Mouse (Mus musculus): ENCODE data around the gene Zfc3h1. TPM values are rescaled to one million over a fixed set of nuclear protein-coding genes. Genes with fewer than 3 reads are reported as not detected.

Zfc3h1 gene
- 16.2 and 18.6 TPM in 2 replicates for polyA plus RNA-seq (2015; fragmentation: Nextera tagmentation; extraction: Ambion mirVana)

GRCm38 (mm10) chr10:115384221-115385017 lies at the start of gene Zfc3h1, which contains the start of gene Thap2:
Zfc3h1 (plus strand) TSS chr10:115384959.
Thap2 (minus strand) TSS chr10:115384443.
- H3K4me2 ChIP-seq, result peak within 1 kb of the TSS; percentile 59
- H3K9me3 ChIP-seq, result no peaks in the 10 kb centered on the region
- H3K4me1 ChIP-seq, result peaks cover 29% of the 10 kb centered on the region
- no peaks in the 10 kb centered on the region for H3K27me3 ChIP-seq
- 0% methylated on average over 65 of the region's 65 CpGs for WGBS
- ATAC-seq (ENCODE audit: borderline replicate concordance, extremely low read depth, low FRiP score, low TSS enrichment), result peak; percentile 98
- peak within 1 kb of the TSS; percentile 90 for H3K4me3 ChIP-seq
- peak within 1 kb of the TSS; percentile 93 for H3K9ac ChIP-seq
- H3K36me3 ChIP-seq, result 0 out of 2 replicates have a peak, but pooled peaks cover 3% of the 10 kb centered on the region
- peak within 1 kb of the TSS; percentile 99 for H3K27ac ChIP-seq

DNA sequence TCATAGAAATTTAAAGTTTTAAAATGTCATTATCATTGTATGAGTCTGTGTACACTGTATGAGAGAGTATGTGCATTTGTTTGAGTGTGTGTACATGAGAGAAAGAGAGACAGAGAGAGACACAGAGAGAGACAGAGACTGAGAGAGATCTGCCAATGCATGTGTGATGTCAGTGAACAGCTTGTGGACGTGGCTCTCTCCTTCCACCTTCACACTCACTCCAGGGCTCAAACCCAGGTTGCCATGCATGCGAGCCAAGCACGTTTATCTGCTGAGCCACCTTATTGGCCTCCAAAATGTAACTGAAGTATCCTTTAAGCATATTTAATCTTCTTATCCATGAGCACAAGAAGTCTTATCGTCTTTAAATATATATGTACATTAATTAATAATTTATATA lies 47.9 kb upstream of the Zfc3h1 start:
- Histone ChIP-seq H3K9me3 (no peaks in the 10 kb centered on the region), H3K36me3 (peaks cover 2% of the 10 kb centered on the region; the same call in 1 of the 2 replicates), H3K9ac (no peak overlapping the region), H3K4me1 (no peaks in the 10 kb centered on the region), H3K27ac (no peak overlapping the region), H3K4me2 (no peak overlapping the region), H3K27me3 (no peaks in the 10 kb centered on the region), H3K4me3 (no peak overlapping the region)
- ATAC-seq (ENCODE audit: borderline replicate concordance, extremely low read depth, low FRiP score, low TSS enrichment), result no peak
- WGBS, result 64% methylated on average over 4 of the region's 4 CpGs

- 85% methylated on average over 7 of the region's 7 CpGs for WGBS
- H3K9ac ChIP-seq, result no peak overlapping the region
- H3K27ac ChIP-seq, result no peak overlapping the region
- H3K36me3 ChIP-seq, result peaks cover 6% of the 10 kb centered on the region
- no peaks in the 10 kb centered on the region for H3K9me3 ChIP-seq
- H3K4me1 ChIP-seq, result no peaks in the 10 kb centered on the region
- H3K4me2 ChIP-seq, result no peak overlapping the region
- H3K4me3 ChIP-seq, result no peak overlapping the region
- no peaks in the 10 kb centered on the region for H3K27me3 ChIP-seq
- no peak for ATAC-seq (ENCODE audit: borderline replicate concordance, extremely low read depth, low FRiP score, low TSS enrichment)
Measured at GRCm38 (mm10) chr10:115339820-115340328, 44.9 kb upstream of the Zfc3h1 start.

DNA sequence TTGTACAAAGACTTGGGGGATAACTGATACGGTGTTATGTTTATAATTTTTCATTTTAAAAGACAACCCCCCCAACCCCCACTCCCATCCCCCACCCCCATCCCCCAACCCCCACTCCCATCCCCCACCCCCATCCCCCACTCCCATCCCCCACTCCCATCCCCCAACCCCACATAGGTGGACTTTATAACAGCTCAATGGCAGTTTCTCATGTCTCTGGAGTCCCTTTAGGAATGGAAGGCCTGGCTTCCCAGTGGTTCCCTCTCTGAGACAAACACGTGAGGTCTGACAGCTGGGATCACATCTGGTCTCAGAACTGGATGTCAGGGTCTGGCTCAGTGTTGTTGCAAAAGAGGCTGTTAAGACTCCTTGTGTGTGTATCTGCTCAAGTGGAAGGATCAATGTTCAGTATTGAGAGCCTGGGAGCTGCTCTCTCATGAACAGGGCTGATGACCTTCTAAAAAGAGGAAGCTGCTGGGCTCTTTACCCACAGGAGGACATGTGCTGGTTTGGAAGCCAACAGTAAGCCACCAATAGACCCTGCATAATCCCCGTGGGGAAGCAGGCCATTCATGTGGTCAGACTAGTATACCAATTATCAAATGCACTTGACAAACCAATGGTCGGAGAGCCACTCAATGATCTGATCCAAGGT lies 41.9 kb upstream of the Zfc3h1 start:
- Histone ChIP-seq H3K36me3 (peaks cover 6% of the 10 kb centered on the region), H3K27ac (no peak overlapping the region), H3K4me3 (no peak overlapping the region), H3K27me3 (no peaks in the 10 kb centered on the region), H3K4me1 (no peaks in the 10 kb centered on the region), H3K4me2 (no peak overlapping the region), H3K9me3 (no peaks in the 10 kb centered on the region), H3K9ac (no peak overlapping the region)
- WGBS, result 83% methylated on average over 4 of the region's 4 CpGs
- ATAC-seq (ENCODE audit: borderline replicate concordance, extremely low read depth, low FRiP score, low TSS enrichment), result no peak

- no peak overlapping the region for H3K4me3 ChIP-seq
- no peaks in the 10 kb centered on the region for H3K27me3 ChIP-seq
- no peaks in the 10 kb centered on the region for H3K9me3 ChIP-seq
- H3K36me3 ChIP-seq, result peaks cover 6% of the 10 kb centered on the region
- no peak overlapping the region for H3K9ac ChIP-seq
- no peak for ATAC-seq (ENCODE audit: borderline replicate concordance, extremely low read depth, low FRiP score, low TSS enrichment)
- no peaks in the 10 kb centered on the region for H3K4me1 ChIP-seq
- no peak overlapping the region for H3K27ac ChIP-seq
- no peak overlapping the region for H3K4me2 ChIP-seq
Measured at GRCm38 (mm10) chr10:115346444-115346843, 38.3 kb upstream of the Zfc3h1 start.

DNA sequence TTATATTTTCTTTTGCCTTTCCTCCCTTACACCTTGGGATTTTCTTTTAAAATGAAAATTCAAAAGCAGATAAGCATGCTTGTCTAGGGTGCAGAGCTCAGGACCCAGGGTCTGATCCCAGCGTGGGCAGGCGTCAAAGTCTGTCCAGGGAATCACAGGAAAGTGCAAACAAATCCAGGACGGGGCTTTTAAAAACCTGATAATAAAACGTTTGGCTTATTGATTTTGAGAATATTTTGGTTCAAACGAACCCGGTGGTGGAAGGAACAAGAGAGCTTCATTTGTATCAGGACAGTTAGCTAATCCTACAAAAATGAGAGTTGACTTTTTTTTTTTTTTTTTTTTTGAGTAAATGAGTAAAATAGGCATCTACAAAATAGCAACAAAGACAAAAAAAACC lies 36.6 kb upstream of the Zfc3h1 start:
- no peaks in the 10 kb centered on the region; the same call in 1 of the 2 replicates for H3K36me3 ChIP-seq
- no peak overlapping the region for H3K4me3 ChIP-seq
- no peak overlapping the region for H3K27ac ChIP-seq
- no peaks in the 10 kb centered on the region for H3K4me1 ChIP-seq
- H3K9ac ChIP-seq, result no peak overlapping the region
- WGBS, result 64% methylated on average over 6 of the region's 6 CpGs
- no peaks in the 10 kb centered on the region for H3K9me3 ChIP-seq
- H3K27me3 ChIP-seq, result no peaks in the 10 kb centered on the region
- no peak overlapping the region for H3K4me2 ChIP-seq
- no peak for ATAC-seq (ENCODE audit: borderline replicate concordance, extremely low read depth, low FRiP score, low TSS enrichment)

- ATAC-seq (ENCODE audit: borderline replicate concordance, extremely low read depth, low FRiP score, low TSS enrichment), result no peak
- Histone ChIP-seq H3K9me3 (no peaks in the 10 kb centered on the region), H3K27ac (no peak overlapping the region), H3K9ac (no peak overlapping the region), H3K4me2 (no peak overlapping the region), H3K4me1 (no peaks in the 10 kb centered on the region), H3K36me3 (no peaks in the 10 kb centered on the region; the same call in 1 of the 2 replicates), H3K4me3 (no peak overlapping the region), H3K27me3 (no peaks in the 10 kb centered on the region)
- WGBS, result 74% methylated on average over 10 of the region's 10 CpGs
Measured at GRCm38 (mm10) chr10:115349029-115349428, 35.7 kb upstream of the Zfc3h1 start.

- no peak for ATAC-seq (ENCODE audit: borderline replicate concordance, extremely low read depth, low FRiP score, low TSS enrichment)
- 85% methylated on average over 7 of the region's 7 CpGs for WGBS
- Histone ChIP-seq H3K4me2 (no peak overlapping the region), H3K27me3 (no peaks in the 10 kb centered on the region), H3K36me3 (no peaks in the 10 kb centered on the region; the same call in 1 of the 2 replicates), H3K27ac (no peak overlapping the region), H3K4me1 (no peaks in the 10 kb centered on the region), H3K9ac (no peak overlapping the region), H3K4me3 (no peak overlapping the region), H3K9me3 (no peaks in the 10 kb centered on the region)
Measured at GRCm38 (mm10) chr10:115349509-115349908, 35.2 kb upstream of the Zfc3h1 start.

DNA sequence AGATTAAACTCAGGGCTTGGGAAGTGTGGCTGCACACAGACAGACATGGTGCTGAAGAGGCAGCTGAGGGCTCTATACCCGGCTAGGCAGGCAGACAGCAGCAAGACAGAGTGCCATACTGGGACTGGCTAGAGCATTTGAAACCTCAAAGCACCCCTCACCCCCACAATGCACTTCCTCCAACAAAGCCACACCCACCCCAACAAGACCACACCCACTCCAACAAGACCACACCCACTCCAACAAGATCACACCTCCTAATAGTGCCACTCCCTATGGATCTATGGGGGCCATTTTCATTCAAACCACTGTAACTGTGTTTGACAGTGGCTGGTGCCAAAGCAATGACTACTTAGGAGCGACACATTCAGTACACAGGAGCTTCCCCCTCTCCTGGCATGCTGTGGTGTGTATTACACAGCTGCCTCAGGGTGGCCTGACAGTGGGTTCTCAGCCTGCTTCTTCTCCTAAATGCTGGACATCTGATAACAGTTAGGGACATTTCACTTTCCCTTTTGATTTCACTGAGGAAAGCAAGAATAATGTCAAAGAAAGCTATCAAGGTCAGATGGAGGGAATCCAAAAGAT lies 33.9 kb upstream of the Zfc3h1 start:
- H3K27ac ChIP-seq, result no peak overlapping the region
- 74% methylated on average over 2 of the region's 2 CpGs for WGBS
- no peak for ATAC-seq (ENCODE audit: borderline replicate concordance, extremely low read depth, low FRiP score, low TSS enrichment)

DNA sequence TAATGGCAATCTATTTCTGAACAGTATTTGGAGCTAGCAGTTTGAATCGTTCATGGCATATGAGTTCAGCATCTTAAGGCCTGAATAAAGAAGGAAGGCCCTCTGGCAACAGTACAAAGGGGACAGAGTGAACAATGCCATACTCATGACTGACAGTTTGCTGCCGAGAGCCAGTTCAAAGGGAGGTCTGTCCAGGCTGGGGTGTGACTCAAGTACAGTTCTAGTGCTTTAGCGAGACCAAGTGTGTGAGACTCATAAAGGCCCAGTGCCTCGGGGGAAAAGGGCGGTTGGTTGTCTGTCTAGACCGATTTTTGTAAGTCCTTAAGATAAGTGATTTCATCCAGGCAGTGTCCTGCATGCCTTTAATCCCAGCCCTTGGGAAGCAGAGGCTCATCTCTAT lies 30.2 kb upstream of the Zfc3h1 start:
- no peak for ATAC-seq (ENCODE audit: borderline replicate concordance, extremely low read depth, low FRiP score, low TSS enrichment)
- no peaks in the 10 kb centered on the region for H3K4me1 ChIP-seq
- H3K9ac ChIP-seq, result no peak overlapping the region
- H3K4me2 ChIP-seq, result no peak overlapping the region
- no peaks in the 10 kb centered on the region for H3K9me3 ChIP-seq
- H3K36me3 ChIP-seq, result 0 out of 2 replicates have a peak, but pooled peaks cover 3% of the 10 kb centered on the region
- 65% methylated on average over 6 of the region's 6 CpGs for WGBS
- no peak overlapping the region for H3K27ac ChIP-seq
- H3K4me3 ChIP-seq, result no peak overlapping the region
- no peaks in the 10 kb centered on the region for H3K27me3 ChIP-seq

More for the DNA sequence above, 33.9 kb upstream of the Zfc3h1 start:
- no peak overlapping the region for H3K4me3 ChIP-seq
- no peaks in the 10 kb centered on the region for H3K9me3 ChIP-seq
- no peaks in the 10 kb centered on the region for H3K36me3 ChIP-seq
- H3K27me3 ChIP-seq, result no peaks in the 10 kb centered on the region
- no peak overlapping the region for H3K9ac ChIP-seq
- no peak overlapping the region for H3K4me2 ChIP-seq
- H3K4me1 ChIP-seq, result no peaks in the 10 kb centered on the region

DNA sequence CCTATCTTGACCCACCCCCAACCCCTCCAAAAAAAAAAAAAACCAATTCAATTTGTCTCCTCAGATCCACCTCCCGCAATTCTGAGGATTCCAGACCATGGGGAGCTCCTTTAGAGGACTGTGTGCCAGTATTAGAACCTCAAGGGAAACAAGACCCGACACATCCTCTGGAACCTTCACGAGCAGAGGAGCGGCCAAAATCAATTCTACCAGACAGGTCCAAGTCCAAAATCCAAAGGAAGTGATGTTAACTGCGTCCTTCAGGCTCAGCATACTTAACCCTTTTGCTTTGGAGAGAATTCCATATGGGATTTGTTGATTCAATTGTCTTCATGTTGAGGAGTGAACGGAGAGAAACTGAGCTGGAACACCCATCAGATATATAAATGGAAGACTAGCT lies 29.7 kb upstream of the Zfc3h1 start:
- no peak overlapping the region for H3K9ac ChIP-seq
- 86% methylated on average over 6 of the region's 6 CpGs for WGBS
- no peak overlapping the region for H3K4me2 ChIP-seq
- H3K36me3 ChIP-seq, result 0 out of 2 replicates have a peak, but pooled peaks cover 3% of the 10 kb centered on the region
- H3K27ac ChIP-seq, result no peak overlapping the region
- no peak for ATAC-seq (ENCODE audit: borderline replicate concordance, extremely low read depth, low FRiP score, low TSS enrichment)
- H3K27me3 ChIP-seq, result no peaks in the 10 kb centered on the region
- no peaks in the 10 kb centered on the region for H3K4me1 ChIP-seq
- H3K9me3 ChIP-seq, result no peaks in the 10 kb centered on the region
- no peak overlapping the region for H3K4me3 ChIP-seq

Measured in lung, embryonic 15.5 days (tissue).